Mouse (Mus musculus): ENCODE measurements around the gene Mib2. TPM values are rescaled to one million over a fixed set of nuclear protein-coding genes. Genes with fewer than 3 reads are reported as not detected.

Mib2 gene
- total and polyA plus RNA-seq, 3 experiments = 19.0 to 66.5 (median 23.6) TPM

- no peak for DNase-seq (ENCODE audit: extremely low read depth)
These were observed 31.4 kb upstream of the Mib2 start for GRCm38 (mm10) chr4:155700425-155700824.

DNA sequence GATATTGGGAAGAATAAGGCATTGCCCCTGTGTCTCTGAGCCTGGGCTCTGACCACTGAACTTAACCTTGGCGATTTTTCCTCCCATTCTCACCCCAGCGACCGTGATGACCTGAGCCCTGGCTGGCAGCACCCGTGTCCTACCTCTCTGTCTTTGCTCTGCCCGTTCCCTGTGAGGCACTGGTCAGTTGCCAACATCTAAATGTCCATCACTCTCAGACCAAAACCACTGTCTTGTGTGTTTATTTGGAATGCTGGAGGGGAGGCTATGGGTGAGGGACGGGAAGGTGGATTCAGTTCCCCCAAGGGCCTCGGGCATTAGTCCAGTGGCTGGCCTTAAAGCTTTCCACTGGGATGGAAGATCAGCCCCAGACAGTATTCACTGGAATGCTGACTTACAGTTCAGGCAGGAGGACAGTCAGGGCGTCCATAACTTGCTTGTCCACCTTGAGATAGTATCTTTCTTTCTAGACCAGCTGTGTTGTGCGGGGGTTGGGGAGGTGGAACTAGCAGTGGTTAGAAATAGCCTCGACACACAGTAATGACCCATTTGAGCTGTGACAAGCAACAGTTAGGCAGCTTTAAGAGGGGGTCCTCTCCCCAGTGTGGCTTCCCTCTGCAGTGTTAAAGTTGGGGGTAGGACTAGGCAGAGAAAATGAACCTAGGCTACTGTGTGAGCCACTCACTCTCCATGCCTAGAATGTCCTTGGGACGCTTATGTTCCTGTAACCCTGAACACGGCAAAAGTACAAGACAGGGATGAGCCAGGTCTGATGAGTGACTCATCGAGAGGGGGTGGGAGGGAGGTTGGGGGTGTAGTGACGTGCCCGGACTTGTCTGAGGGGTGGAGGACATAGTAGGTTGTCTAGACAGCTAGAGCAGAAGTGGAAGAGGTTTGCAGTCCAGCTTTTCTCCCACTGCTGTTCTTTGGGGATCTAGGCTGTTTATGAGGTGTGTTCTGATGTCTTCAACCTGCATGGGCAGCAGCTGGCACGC is 27.6 kb upstream of the Mib2 start:
- DNase-seq (ENCODE audit: extremely low read depth) = no peak
- TF ChIP-seq ZNF384 (IDR thresholded peaks at IDR 0.05; ENCODE audit: low read depth, low read length) (no peak), SIN3A (IDR thresholded peaks at IDR 0.05; ENCODE audit: low read length) (peak; percentile 45; the same call in 1 of the 2 replicates), ELF1 (IDR thresholded peaks at IDR 0.05; ENCODE audit: low read depth, low read length) (no peak), MXI1 (IDR thresholded peaks at IDR 0.05; ENCODE audit: low read depth, low read length) (no peak), JUN (IDR thresholded peaks at IDR 0.05; ENCODE audit: insufficient read depth, low read depth, low read length) (0 out of 2 replicates have a peak, but pooled peaks have one; percentile 16), PAX5 (IDR thresholded peaks at IDR 0.05; ENCODE audit: low read length) (no peak), BHLHE40 (IDR thresholded peaks at IDR 0.05; ENCODE audit: low read depth, low read length) (no peak), CTCF (conservative IDR thresholded peaks at IDR 0.05 in 1 of 2, IDR thresholded peaks at IDR 0.05 in 1 of 2; ENCODE audit: low read depth in 2 of 2, low read length in 2 of 2) (no peak), TBP (conservative IDR thresholded peaks at IDR 0.05; ENCODE audit: low read depth, low read length) (no peak), GABPA (IDR thresholded peaks at IDR 0.05; ENCODE audit: insufficient replicate concordance, low read depth, low read length) (no peak), ZMIZ1 (IDR thresholded peaks at IDR 0.05; ENCODE audit: low read depth, low read length) (no peak), MEF2A (IDR thresholded peaks at IDR 0.05; ENCODE audit: borderline replicate concordance, low read depth, low read length) (no peak), CHD2 (IDR thresholded peaks at IDR 0.05; ENCODE audit: low read length) (no peak), TCF12 (IDR thresholded peaks at IDR 0.05; ENCODE audit: low read depth, low read length) (no peak), USF2 (conservative IDR thresholded peaks at IDR 0.05; ENCODE audit: low read depth, low read length) (no peak), EP300 (IDR thresholded peaks at IDR 0.05; ENCODE audit: low read length) (0 out of 2 replicates have a peak, but pooled peaks have one; percentile 17), ETS1 (conservative IDR thresholded peaks at IDR 0.05; ENCODE audit: low read depth, low read length) (0 out of 2 replicates have a peak, but pooled peaks have one; percentile 8), NRF1 (IDR thresholded peaks at IDR 0.05; ENCODE audit: low read depth, low read length) (no peak), ZKSCAN1 (IDR thresholded peaks at IDR 0.05; ENCODE audit: borderline replicate concordance, low read depth, low read length) (peak; percentile 24), POLR2A (IDR thresholded peaks at IDR 0.05; ENCODE audit: low read depth, low read length) (0 out of 2 replicates have a peak, but pooled peaks have one; percentile 22), HCFC1 (IDR thresholded peaks at IDR 0.05; ENCODE audit: low read depth, low read length) (no peak), RAD21 (IDR thresholded peaks at IDR 0.05; ENCODE audit: low read depth, low read length) (no peak), NELFE (IDR thresholded peaks at IDR 0.05; ENCODE audit: low read depth, low read length) (0 out of 2 replicates have a peak, but pooled peaks have one; percentile 20), POLR2AphosphoS2 (IDR thresholded peaks at IDR 0.05; ENCODE audit: low read depth, low read length) (no peak), MAZ (IDR thresholded peaks at IDR 0.05; ENCODE audit: low read depth, low read length) (peak; percentile 73), IRF4 (IDR thresholded peaks at IDR 0.05; ENCODE audit: low read depth, low read length) (peak; percentile 29; the same call in 1 of the 2 replicates), JUND (conservative IDR thresholded peaks at IDR 0.05; ENCODE audit: low read depth, low read length) (no peak), UBTF (IDR thresholded peaks at IDR 0.05; ENCODE audit: low read depth, low read length) (no peak)

More at GRCm38 (mm10) chr4:155700425-155700824, 31.4 kb upstream of the Mib2 start:
- no peak overlapping the region for H3K9ac ChIP-seq (ENCODE audit: insufficient read depth, low read depth)
- dilution Hi-C loops (cut with MboI; ENCODE audit: extremely low pct_ligation_motif_present, extremely low pct_unique_long_range_greater_than_20kb, low sequenced_read_pairs) = no loop called here
- peaks cover 2% of the 10 kb centered on the region for H3K27me3 ChIP-seq (replicated peaks)
- H3K36me3 ChIP-seq (replicated peaks in 1 of 2; ENCODE audit: control insufficient read depth in 1 of 2, insufficient read depth in 1 of 2, low read length in 1 of 2) = no peaks in the 10 kb centered on the region
- in situ Hi-C loops (cut with MboI; ENCODE audit: low pct_ligation_motif_present, low pct_unique_long_range_greater_than_20kb, low sequenced_read_pairs) = no loop called here
- H3K9me3 ChIP-seq (replicated peaks; ENCODE audit: low read length) = no peaks in the 10 kb centered on the region
- peaks cover 11 to 31% of the 10 kb centered on the region in 2 experiments for H3K4me1 ChIP-seq (ENCODE audit: control insufficient read depth in 1 of 2, insufficient read depth in 2 of 2)
- no peak overlapping the region for H3K4me3 ChIP-seq (replicated peaks in 1 of 3; ENCODE audit: low read depth in 2 of 3, low read length in 2 of 3, poor library complexity in 1 of 3)
- peaks cover 2% of the 10 kb centered on the region for H3K79me2 ChIP-seq (replicated peaks; ENCODE audit: control insufficient read depth, extremely low read depth, insufficient read depth, poor library complexity, severe bottlenecking)
- H3K4me2 ChIP-seq (ENCODE audit: insufficient read depth, low read depth, poor library complexity, severe bottlenecking) = no peak overlapping the region
- TF ChIP-seq RAD21 (IDR thresholded peaks at IDR 0.05; ENCODE audit: low read depth, low read length) (peak; percentile 81), TBP (conservative IDR thresholded peaks at IDR 0.05; ENCODE audit: low read depth, low read length) (no peak), ZNF384 (IDR thresholded peaks at IDR 0.05; ENCODE audit: low read depth, low read length) (no peak), CTCF (conservative IDR thresholded peaks at IDR 0.05 in 1 of 2, IDR thresholded peaks at IDR 0.05 in 1 of 2; ENCODE audit: low read depth in 2 of 2, low read length in 2 of 2) (peak; percentile 69 to 84), SMC3 (IDR thresholded peaks at IDR 0.05; ENCODE audit: low read depth, low read length) (peak; percentile 66)
- H3K27ac ChIP-seq (ENCODE audit: insufficient read depth, low read depth) = no peak overlapping the region

More for the DNA sequence above, 27.6 kb upstream of the Mib2 start:
- no peaks in the 10 kb centered on the region for H3K79me2 ChIP-seq (replicated peaks; ENCODE audit: control insufficient read depth, extremely low read depth, insufficient read depth, poor library complexity, severe bottlenecking)
- H3K4me3 ChIP-seq (replicated peaks in 1 of 3; ENCODE audit: low read depth in 2 of 3, low read length in 2 of 3, poor library complexity in 1 of 3) = peak overlapping the region in 2 of 3 experiments; percentile 25 to 55
- peaks cover 26% of the 10 kb centered on the region for H3K27me3 ChIP-seq (replicated peaks)
- peaks cover 22 to 44% of the 10 kb centered on the region in 2 experiments for H3K4me1 ChIP-seq (ENCODE audit: control insufficient read depth in 1 of 2, insufficient read depth in 2 of 2)
- no peaks in the 10 kb centered on the region for H3K36me3 ChIP-seq (replicated peaks in 1 of 2; ENCODE audit: control insufficient read depth in 1 of 2, insufficient read depth in 1 of 2, low read length in 1 of 2)
- H3K4me2 ChIP-seq (ENCODE audit: insufficient read depth, low read depth, poor library complexity, severe bottlenecking) = peak overlapping the region; percentile 79
- dilution Hi-C loops (cut with MboI; ENCODE audit: extremely low pct_ligation_motif_present, extremely low pct_unique_long_range_greater_than_20kb, low sequenced_read_pairs) (no loop called here), in situ Hi-C loops (cut with MboI; ENCODE audit: low pct_ligation_motif_present, low pct_unique_long_range_greater_than_20kb, low sequenced_read_pairs) (loop anchor here (10.0 kb wide), 1 partner anchor 212 kb away; no protein-coding TSS in a partner anchor)
- peak overlapping the region; percentile 83 for H3K27ac ChIP-seq (ENCODE audit: insufficient read depth, low read depth)
- H3K9ac ChIP-seq (ENCODE audit: insufficient read depth, low read depth) = peak overlapping the region; percentile 27
- H3K9me3 ChIP-seq (replicated peaks; ENCODE audit: low read length) = peaks cover 3% of the 10 kb centered on the region

All from CH12.LX (cell line).